Mouse (Mus musculus) bone marrow macrophage, adult 2 months (primary cell): Measurements from ENCODE around the gene Entpd1. TPM values are rescaled to one million over a fixed set of nuclear protein-coding genes. Genes with fewer than 3 reads are reported as not detected.

Experiments used
- H3K27ac ChIP-seq: 2 replicates; pipeline ENCODE4 v1.5.1; 2012; ENCODE audit warnings: low read depth, low read length; ENCODE audit not compliant: insufficient read depth
- H3K4me1 ChIP-seq: 2 replicates; pipeline ENCODE4 v1.6.1; 2012; ENCODE audit warnings: low read length; ENCODE audit not compliant: control insufficient read depth, insufficient read depth
- H3K4me3 ChIP-seq: 2 replicates; pipeline ENCODE4 v1.5.1; 2012; ENCODE audit warnings: mild to moderate bottlenecking, low read length, moderate library complexity; ENCODE audit not compliant: insufficient read depth
- CTCF ChIP-seq: IDR thresholded peaks from 2 replicates; pipeline ENCODE4 v1.5.1; 2012; ENCODE audit warnings: low read depth, mild to moderate bottlenecking, low read length, moderate library complexity
- POLR2A ChIP-seq: IDR thresholded peaks from 2 replicates; pipeline ENCODE4 v1.6.1; 2012; ENCODE audit warnings: mild to moderate bottlenecking, low read depth, low read length, borderline replicate concordance
- polyA plus RNA-seq: library from polyadenylated mRNA; stranded (reverse); fragments of >200 nt; gene quantifications from 2 replicates; pipeline ENCODE4 v1.2.4, GENCODE M21; 2012; ENCODE audit not compliant: missing spikeins, insufficient read depth, insufficient read length

The Entpd1 gene
- 189 and 194 TPM in 2 replicates for polyA plus RNA-seq

DNA sequence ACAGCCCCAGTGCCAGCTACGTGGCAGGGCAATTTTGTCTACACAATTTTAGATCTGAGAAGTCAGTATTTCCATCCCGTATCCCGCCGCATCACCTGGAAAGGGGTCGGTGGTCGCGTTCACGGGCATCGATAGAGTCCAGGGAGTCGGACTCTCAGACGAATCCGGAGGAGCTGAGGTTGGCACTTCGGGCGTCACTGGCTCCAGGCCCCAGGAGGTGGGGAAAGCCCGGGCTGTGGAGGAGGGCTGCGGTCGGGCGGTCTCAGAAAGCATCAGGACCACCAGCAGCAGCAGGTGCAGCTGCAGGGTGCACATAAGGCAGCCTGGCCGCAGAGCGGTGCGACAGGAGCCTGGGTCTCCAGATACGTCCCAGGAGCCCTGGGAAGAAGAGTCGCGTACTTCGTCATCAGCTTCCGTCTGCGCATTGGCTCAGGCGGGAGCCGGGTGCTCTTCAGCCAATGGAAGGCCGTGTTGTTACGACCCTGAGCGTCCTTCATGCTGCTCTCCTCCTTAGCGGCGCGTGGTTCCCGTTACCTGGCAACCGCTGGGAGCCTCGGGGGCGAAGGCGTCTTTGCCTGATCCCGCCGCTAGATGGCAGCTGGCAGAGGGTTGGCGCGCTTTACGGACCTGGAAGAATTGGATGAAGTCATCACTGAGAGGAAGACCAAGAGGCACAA lies at the start of gene Entpd1, which contains the start of gene Tctn3:
Gene Entpd1, plus strand, starts transcription at position 537 of the 677 bp plus-strand sequence.
Gene Tctn3, minus strand, starts transcription at position 404 of the 677 bp plus-strand sequence.
- peak; percentile 55 for TF ChIP-seq CTCF
- no peak for TF ChIP-seq POLR2A
- Histone ChIP-seq H3K4me1 (peaks cover 7% of the 10 kb centered on the region), H3K27ac (no peak within 1 kb of the TSS), H3K4me3 (peak within 1 kb of the TSS; percentile 96)

DNA sequence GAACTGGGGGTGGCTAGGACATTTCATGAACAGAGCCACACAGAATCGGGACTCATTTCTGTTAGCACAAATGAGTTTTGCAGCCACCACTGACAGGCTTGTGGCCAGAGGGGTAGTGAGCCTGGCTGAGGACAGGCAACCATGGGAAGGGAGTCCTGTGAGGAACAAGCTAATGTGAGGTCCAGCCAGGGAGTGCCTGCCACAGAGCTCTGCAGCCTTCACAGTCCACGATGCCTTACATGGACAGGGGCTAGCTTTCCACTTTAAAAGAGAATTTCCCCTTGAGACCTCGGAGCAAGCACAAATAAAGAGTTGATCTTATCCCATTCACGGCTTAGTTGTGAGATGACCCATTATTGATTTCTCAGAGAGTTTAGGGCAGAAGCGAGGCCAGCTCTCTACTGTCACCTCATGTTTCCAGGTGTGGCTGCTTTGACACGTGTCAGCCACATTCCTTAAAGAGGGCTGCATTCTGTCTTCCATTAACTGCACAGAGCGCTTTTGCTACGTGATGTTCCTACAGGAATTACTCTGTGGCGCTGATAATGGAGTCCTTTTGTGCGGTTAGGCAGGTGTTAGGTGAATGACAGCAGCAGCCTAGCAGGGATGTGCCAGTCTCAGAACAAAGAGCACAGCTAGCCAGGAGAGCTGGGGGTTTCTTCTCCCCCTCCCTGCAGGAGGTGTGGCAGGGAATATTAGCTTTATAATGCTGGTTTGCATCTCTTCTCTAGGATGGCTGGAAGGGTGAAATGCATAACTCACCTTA lies 48.1 kb upstream of the Entpd1 start:
- TF ChIP-seq POLR2A: no peak
- TF ChIP-seq CTCF: no peak
- Histone ChIP-seq H3K4me1 (no peaks in the 10 kb centered on the region), H3K27ac (no peak overlapping the region), H3K4me3 (no peak overlapping the region)

- no peak overlapping the region for H3K27ac ChIP-seq
- no peak for TF ChIP-seq POLR2A
- no peak for TF ChIP-seq CTCF
- H3K4me3 ChIP-seq: no peak overlapping the region
- H3K4me1 ChIP-seq: no peaks in the 10 kb centered on the region
Measured at GRCm38 (mm10) chr19:40567616-40568015, 44.5 kb upstream of the Entpd1 start.

DNA sequence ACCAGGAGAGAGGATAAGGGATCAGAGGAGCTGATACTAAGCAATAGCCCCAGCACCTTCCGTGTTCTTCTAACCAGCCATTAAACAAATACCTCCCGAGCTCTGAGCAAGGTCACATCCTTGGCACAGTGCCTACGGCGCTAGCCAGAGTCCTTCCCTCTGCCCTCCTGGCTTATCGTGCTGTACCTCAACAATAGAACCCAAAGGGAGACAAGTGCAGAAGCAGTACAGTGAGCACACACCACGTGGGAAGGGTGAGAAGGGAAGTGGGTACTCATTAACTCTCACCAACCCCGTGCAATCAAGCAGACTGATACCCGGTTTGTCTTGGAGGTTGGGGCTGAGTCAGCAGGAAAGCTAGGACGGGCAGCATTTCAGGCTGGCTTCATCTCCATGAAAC lies 41.4 kb upstream of the Entpd1 start:
- H3K4me3 ChIP-seq: no peak overlapping the region
- TF ChIP-seq CTCF: no peak
- no peak for TF ChIP-seq POLR2A
- H3K4me1 ChIP-seq: no peaks in the 10 kb centered on the region
- no peak overlapping the region for H3K27ac ChIP-seq

GRCm38 (mm10) chr19:40575438-40575837 lies 36.7 kb upstream of the Entpd1 start:
- TF ChIP-seq POLR2A (no peak), CTCF (no peak)
- Histone ChIP-seq H3K4me3 (no peak overlapping the region), H3K27ac (no peak overlapping the region), H3K4me1 (no peaks in the 10 kb centered on the region)

- no peak for TF ChIP-seq POLR2A
- no peak for TF ChIP-seq CTCF
- Histone ChIP-seq H3K4me3 (no peak overlapping the region), H3K4me1 (0 out of 2 replicates have a peak, but pooled peaks cover 2% of the 10 kb centered on the region), H3K27ac (no peak overlapping the region)
Measured at GRCm38 (mm10) chr19:40580902-40581301, 31.3 kb upstream of the Entpd1 start.

DNA sequence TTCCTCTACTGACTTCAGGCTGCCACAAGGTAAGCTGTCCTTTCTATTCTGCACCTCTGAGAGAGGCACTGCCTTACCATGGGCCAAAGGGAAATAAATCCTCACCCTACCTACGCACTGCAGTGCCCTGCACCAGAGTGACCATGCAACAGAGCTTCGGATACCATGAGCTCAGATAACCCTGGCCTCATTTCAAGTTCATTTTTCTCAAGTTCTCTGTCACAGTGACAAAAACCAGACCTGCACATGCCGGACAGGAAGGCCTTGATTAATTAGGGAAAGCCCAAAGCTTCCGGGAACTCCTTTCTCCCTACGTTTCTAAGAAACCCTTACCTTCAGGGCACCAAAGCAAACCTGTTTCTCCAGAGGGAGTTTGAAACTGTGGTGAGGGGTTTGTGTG lies 30.5 kb upstream of the Entpd1 start:
- H3K27ac ChIP-seq: no peak overlapping the region
- peaks cover 5% of the 10 kb centered on the region for H3K4me1 ChIP-seq
- no peak overlapping the region for H3K4me3 ChIP-seq
- TF ChIP-seq POLR2A: no peak
- no peak for TF ChIP-seq CTCF

- Histone ChIP-seq H3K4me1 (peaks cover 20% of the 10 kb centered on the region), H3K4me3 (peak overlapping the region; percentile 92; the same call in 1 of the 2 replicates), H3K27ac (no peak overlapping the region)
- TF ChIP-seq CTCF (no peak), POLR2A (no peak)
Measured at GRCm38 (mm10) chr19:40586908-40587307, 25.3 kb upstream of the Entpd1 start.

GRCm38 (mm10) chr19:40587491-40588292 lies 24.5 kb upstream of the Entpd1 start:
- H3K27ac ChIP-seq: no peak overlapping the region
- TF ChIP-seq POLR2A (no peak), CTCF (no peak)
- H3K4me3 ChIP-seq: peak overlapping the region; percentile 92
- peaks cover 20% of the 10 kb centered on the region for H3K4me1 ChIP-seq
